Mouse (Mus musculus) kidney, embryonic 16.5 days (tissue): ENCODE measurements around the gene Acadm. TPM values are rescaled to one million over a fixed set of nuclear protein-coding genes. Genes with fewer than 3 reads are reported as not detected.

ENCODE experiments used
- ATAC-seq: fragments of 200-750 bp; cut with Nextera tagmentation; 2 replicates; pipeline ENCODE4 v1.8.0; 2017; ENCODE audit warnings: moderate TSS enrichment; ENCODE audit not compliant: low FRiP score, low TSS enrichment
- H3K27ac ChIP-seq: fragments of 300-500 bp; sonication (generic); 2 replicates; pipeline ENCODE4 v1.5.1; 2014; ENCODE audit warnings: low read length
- H3K27me3 ChIP-seq: fragments of 300-500 bp; sonication (generic); 2 replicates; pipeline ENCODE4 v1.6.1; 2014; ENCODE audit warnings: low read length, control low read depth, mixed read lengths; ENCODE audit not compliant: insufficient read depth
- H3K36me3 ChIP-seq: fragments of 300-500 bp; sonication (generic); 2 replicates; pipeline ENCODE4 v1.6.1; 2014; ENCODE audit warnings: low read length, control low read depth, mixed read lengths; ENCODE audit not compliant: insufficient read depth
- H3K4me1 ChIP-seq: fragments of 300-500 bp; sonication (generic); 2 replicates; pipeline ENCODE4 v1.6.1; 2014; ENCODE audit warnings: low read length, control low read depth, mixed read lengths; ENCODE audit not compliant: insufficient read depth
- H3K4me2 ChIP-seq: fragments of 300-500 bp; sonication (generic); replicated peaks from 2 replicates; pipeline ENCODE4 v1.6.1; 2014; ENCODE audit warnings: low read depth, low read length
- H3K4me3 ChIP-seq: fragments of 300-500 bp; sonication (generic); 2 replicates; pipeline ENCODE4 v1.5.1; 2014; ENCODE audit warnings: mild to moderate bottlenecking, low read length
- H3K9ac ChIP-seq: fragments of 300-500 bp; sonication (generic); replicated peaks from 2 replicates; pipeline ENCODE4 v1.6.1; 2014; ENCODE audit warnings: low read length
- H3K9me3 ChIP-seq: fragments of 300-500 bp; sonication (generic); 2 replicates; pipeline ENCODE4 v1.6.1; 2016; ENCODE audit warnings: low read length, control low read depth
- WGBS: fragments of 180-500 bp; shearing (Covaris S2); extraction: QIAGEN DNeasy Blood & Tissue Kit; methylation state at CpG from one replicate; pipeline ENCODE4 v1.1.7; 2014; 5-methylcytosine and 5-hydroxymethylcytosine counted together
- polyA plus RNA-seq: library from polyadenylated mRNA; unstranded; fragments of >200 nt; fragmentation: Nextera tagmentation; extraction: Ambion mirVana; gene quantifications from 2 replicates; pipeline ENCODE4 v1.2.1, GENCODE M21; 2015

Gene Acadm
- polyA plus RNA-seq, result 150 and 164 TPM in 2 replicates

GRCm38 (mm10) chr3:153944335-153944990 is at the start of gene Acadm:
Gene Acadm (minus strand): TSS chr3:153944632.
- Histone ChIP-seq H3K4me3 (peak within 1 kb of the TSS; percentile 65), H3K4me1 (peaks cover 14% of the 10 kb centered on the region), H3K27ac (peak within 1 kb of the TSS; percentile 59), H3K36me3 (no peaks in the 10 kb centered on the region; the same call in 1 of the 2 replicates), H3K9ac (peak within 1 kb of the TSS; percentile 75), H3K9me3 (no peaks in the 10 kb centered on the region), H3K4me2 (peak within 1 kb of the TSS; percentile 51), H3K27me3 (no peaks in the 10 kb centered on the region)
- peak; percentile 98 for ATAC-seq
- WGBS, result under 1% methylated on average over 41 of the region's 41 CpGs

DNA sequence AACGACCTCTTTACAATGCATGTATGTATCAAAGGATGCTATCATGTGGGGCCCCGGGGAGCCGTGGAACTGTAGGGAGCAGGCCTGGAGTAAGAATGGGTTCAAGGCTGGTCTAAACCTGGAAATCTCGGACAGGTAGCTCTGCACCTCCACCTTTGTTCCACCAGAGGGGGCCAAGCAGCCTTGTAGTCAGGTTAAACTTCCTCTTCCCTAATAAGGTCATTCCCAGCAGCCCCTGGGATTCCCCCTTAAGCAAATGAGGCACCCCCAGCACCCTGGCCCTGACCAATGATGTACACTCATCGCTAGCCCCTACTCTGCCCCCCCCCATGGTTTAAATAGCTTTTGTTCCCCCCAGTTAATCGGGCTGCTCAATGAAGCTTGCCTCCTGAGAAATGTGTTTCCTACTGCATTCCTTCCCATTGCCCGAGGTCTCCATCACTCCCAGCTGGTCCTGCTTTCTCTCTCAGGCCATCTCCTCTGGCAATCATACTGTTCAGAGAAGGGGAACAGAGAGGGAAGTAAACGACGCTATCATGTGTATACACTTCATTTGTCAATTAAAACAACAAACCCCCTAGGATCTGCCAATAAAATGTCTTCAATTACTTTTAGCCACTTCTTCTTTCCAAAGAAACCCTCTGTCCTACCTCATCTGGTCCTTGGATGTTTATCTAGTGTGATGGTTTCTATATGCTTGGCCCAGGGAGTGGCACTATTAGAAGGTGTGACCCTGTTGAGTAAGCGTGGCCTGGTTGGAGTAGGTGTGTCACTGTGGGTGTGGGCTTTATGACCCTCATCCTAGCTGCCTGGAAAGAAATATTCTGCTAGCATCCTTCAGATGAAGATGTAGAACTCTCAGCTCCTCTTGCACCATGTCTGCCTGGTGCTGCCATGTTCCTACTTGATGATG is 40.3 kb upstream of the Acadm start:
- H3K36me3 ChIP-seq, result no peaks in the 10 kb centered on the region
- H3K4me1 ChIP-seq, result no peaks in the 10 kb centered on the region
- ATAC-seq, result peak; percentile 74
- whole genome bisulfite sequencing, result 53% methylated on average over 10 of the region's 10 CpGs
- no peaks in the 10 kb centered on the region for H3K9me3 ChIP-seq
- no peak overlapping the region for H3K4me2 ChIP-seq
- H3K9ac ChIP-seq, result no peak overlapping the region
- H3K27me3 ChIP-seq, result no peaks in the 10 kb centered on the region
- H3K27ac ChIP-seq, result no peak overlapping the region
- H3K4me3 ChIP-seq, result no peak overlapping the region

DNA sequence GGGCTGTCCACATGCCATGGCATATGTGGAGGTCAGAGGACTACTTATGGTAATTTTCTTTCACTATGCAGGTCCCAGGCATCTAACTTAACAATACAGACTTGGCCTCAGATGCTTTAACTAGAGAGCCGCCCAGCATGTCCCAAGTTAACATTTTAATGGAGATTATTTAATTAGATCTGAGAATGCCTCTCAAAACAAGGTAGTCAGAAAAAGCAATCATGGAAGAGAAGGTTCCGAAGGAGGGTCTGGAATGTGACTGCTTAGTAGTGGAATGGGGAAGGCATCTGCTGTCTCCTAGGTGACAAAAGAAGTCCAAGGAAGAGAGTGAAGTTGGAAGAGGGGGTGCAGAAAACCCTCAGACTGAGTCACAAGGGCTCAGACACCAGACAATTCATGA is 36.2 kb upstream of the Acadm start:
- Histone ChIP-seq H3K27ac (no peak overlapping the region), H3K9ac (no peak overlapping the region), H3K9me3 (no peaks in the 10 kb centered on the region), H3K4me1 (no peaks in the 10 kb centered on the region), H3K27me3 (peaks cover 8% of the 10 kb centered on the region), H3K4me3 (no peak overlapping the region), H3K4me2 (no peak overlapping the region), H3K36me3 (no peaks in the 10 kb centered on the region)
- no peak for ATAC-seq
- 56% methylated on average over 2 of the region's 2 CpGs for WGBS

- Histone ChIP-seq H3K4me3 (no peak overlapping the region), H3K4me1 (peaks cover 8% of the 10 kb centered on the region; the same call in 1 of the 2 replicates), H3K9me3 (no peaks in the 10 kb centered on the region), H3K27me3 (peaks cover 41% of the 10 kb centered on the region), H3K9ac (no peak overlapping the region), H3K36me3 (no peaks in the 10 kb centered on the region), H3K27ac (no peak overlapping the region), H3K4me2 (no peak overlapping the region)
- 81% methylated on average over 7 of the region's 7 CpGs for WGBS
- no peak for ATAC-seq
These were observed 31.4 kb upstream of the Acadm start for GRCm38 (mm10) chr3:153975791-153976190.

DNA sequence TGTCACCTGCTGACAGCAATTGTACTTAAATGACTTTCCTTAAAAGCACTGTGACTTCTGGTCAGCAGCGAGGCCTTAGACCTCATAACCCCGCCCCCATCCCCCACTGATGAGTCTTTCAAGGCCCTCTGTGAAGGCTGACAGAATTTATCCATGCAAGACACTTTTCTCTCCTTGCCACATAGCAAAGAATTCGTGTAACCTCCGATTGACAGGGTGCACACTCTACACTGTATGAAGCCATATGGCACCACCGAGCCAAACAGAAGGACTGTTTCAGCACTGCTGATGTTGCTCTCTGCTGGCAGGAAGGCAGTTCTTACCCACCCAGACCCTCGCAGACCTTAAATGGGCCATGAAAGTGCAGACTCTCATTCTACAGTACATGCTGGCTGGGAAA is 30.6 kb upstream of the Acadm start:
- H3K4me2 ChIP-seq, result no peak overlapping the region
- no peaks in the 10 kb centered on the region for H3K9me3 ChIP-seq
- ATAC-seq, result no peak
- peaks cover 8% of the 10 kb centered on the region; the same call in 1 of the 2 replicates for H3K4me1 ChIP-seq
- H3K27me3 ChIP-seq, result peaks cover 44% of the 10 kb centered on the region
- no peaks in the 10 kb centered on the region for H3K36me3 ChIP-seq
- H3K9ac ChIP-seq, result no peak overlapping the region
- H3K27ac ChIP-seq, result no peak overlapping the region
- 11% methylated on average over 6 of the region's 6 CpGs for WGBS
- no peak overlapping the region for H3K4me3 ChIP-seq

GRCm38 (mm10) chr3:153973949-153974760 is 29.7 kb upstream of the Acadm start:
- Histone ChIP-seq H3K4me3 (peak overlapping the region; percentile 55), H3K36me3 (no peaks in the 10 kb centered on the region), H3K9ac (peak overlapping the region; percentile 59)

DNA sequence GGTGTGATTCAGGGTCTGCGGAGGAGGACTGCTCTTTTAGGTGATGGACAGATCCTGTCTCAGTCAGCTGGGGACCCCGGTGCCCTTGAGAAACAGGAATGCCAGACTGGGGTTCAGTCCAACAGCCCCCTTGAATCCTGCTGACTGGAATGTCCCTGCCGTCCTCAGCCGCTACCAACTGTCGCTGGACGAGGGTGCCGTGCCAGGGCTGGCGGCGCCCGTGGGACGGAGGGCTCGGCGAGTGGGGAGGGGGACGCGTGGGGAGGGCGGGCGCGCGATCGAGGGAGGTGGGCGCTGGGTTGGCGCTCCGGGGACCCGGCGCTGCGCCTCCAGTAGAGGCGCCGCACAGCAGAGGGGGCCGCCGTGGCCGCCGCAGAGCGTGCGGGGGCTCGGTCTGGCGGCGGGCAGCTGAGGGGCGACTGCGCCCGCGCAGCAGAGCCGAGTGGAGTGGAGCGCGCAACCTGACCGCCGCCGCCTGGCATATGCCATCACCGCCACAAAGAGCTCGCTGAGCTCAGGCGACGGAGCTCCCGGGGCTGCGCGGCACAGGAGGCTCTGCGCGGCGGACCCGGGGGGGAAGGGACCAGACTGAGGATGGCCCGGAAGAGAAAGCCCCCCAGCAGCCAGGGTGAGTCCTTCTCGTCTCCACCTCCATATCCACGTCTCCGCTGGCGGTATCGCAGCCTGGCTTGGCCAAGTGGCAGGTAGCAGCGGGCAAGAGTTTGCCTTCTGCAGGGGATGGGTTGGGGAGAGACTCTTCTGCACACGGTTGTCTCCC is 28.9 kb upstream of the Acadm start, which contains the start of gene Slc44a5:
TSS of gene Slc44a5 (plus strand) at position 266 of the 778 bp plus-strand sequence.
- H3K27ac ChIP-seq, result no peak within 1 kb of the TSS
- H3K36me3 ChIP-seq, result no peaks in the 10 kb centered on the region
- peaks cover 8% of the 10 kb centered on the region; the same call in 1 of the 2 replicates for H3K4me1 ChIP-seq
- peaks cover 44% of the 10 kb centered on the region for H3K27me3 ChIP-seq
- H3K9ac ChIP-seq, result peak within 1 kb of the TSS; percentile 59
- H3K9me3 ChIP-seq, result no peaks in the 10 kb centered on the region
- peak within 1 kb of the TSS; percentile 55 for H3K4me3 ChIP-seq
- WGBS, result under 1% methylated on average over 65 of the region's 66 CpGs
- H3K4me2 ChIP-seq, result peak within 1 kb of the TSS; percentile 96
- peak; percentile 78 for ATAC-seq

More at GRCm38 (mm10) chr3:153973949-153974760, 29.7 kb upstream of the Acadm start:
- Histone ChIP-seq H3K4me1 (peaks cover 8% of the 10 kb centered on the region; the same call in 1 of the 2 replicates), H3K27ac (no peak overlapping the region), H3K9me3 (no peaks in the 10 kb centered on the region), H3K4me2 (peak overlapping the region; percentile 96), H3K27me3 (peaks cover 44% of the 10 kb centered on the region)
- 7% methylated on average over 19 of the region's 21 CpGs for WGBS
- peak; percentile 43 for ATAC-seq

DNA sequence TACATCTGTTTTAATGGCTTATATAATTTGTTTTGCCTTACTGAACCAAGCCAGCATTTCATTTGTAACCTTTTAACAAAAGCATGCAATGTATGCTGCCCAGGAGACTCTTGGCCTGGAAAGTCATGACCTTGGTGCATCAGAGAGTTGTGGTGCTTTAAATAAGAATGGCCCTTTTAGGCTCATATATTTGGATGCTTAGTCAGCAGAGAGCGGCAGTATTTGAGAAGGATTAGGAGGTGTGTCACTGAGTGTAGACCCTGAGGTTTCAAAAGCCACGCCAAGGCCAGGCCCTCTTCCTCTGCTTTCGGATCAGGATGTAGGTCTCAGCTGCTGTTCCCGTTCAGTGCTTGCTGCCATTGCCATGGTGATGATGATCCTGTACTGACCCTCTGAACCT is 25.0 kb upstream of the Acadm start:
- no peak for ATAC-seq
- Histone ChIP-seq H3K27me3 (peaks cover 26% of the 10 kb centered on the region), H3K9ac (no peak overlapping the region), H3K4me2 (no peak overlapping the region), H3K4me3 (no peak overlapping the region), H3K4me1 (peaks cover 8% of the 10 kb centered on the region; the same call in 1 of the 2 replicates), H3K36me3 (no peaks in the 10 kb centered on the region), H3K27ac (no peak overlapping the region), H3K9me3 (peaks cover 2% of the 10 kb centered on the region; the same call in 1 of the 2 replicates)
- 81% methylated on average over 4 of the region's 4 CpGs for WGBS
